8 mouse cellular contexts compared by ENCODE assay signal in the genomic region with DNA sequence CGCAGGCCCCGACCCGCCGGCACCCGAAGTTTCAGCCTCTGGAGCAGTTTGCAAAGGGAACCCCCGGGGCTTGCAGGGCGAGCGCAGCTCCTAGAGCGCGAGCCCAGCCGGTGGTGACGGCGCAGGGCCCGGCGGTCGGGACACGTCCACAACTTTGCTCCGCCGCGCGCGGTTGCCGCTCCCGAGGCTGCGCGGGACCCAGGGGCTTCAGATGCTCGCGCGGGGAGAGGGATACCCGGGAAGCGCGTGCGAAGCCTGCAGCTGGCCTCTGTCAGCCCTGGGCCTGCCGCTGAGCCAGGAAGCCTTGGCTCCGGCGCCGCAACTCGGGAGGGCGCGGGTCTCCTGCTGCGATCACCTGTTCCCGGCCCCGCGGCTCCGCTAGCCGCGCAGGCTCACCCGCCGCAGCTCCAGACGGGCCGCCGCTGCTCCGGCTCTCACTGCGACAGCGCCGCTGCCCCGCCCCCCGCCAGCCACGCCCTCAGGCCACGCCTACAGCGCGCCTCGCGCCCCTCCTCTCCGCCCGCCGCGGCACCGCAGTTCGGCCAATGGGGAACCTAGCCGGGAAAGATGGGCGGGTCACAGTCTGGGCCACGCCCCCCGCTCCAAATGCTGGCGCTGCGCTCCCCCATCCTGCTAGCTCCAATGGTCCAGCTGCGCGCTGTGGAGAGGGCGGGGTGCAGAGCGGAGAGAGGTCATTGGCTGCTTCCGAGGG. TPM values are rescaled to one million over a fixed set of nuclear protein-coding genes. Genes with fewer than 3 reads are reported as not detected.
DNase-seq lines count a peak whose midpoint lies in the region; ATAC-seq lines count a peak whose summit lies in the region.

A gene (minus strand): TSS at position 456 of the 712 bp plus-strand sequence.

- no peak within 1 kb of the TSS for H3K27ac ChIP-seq in lung, embryonic 16.5 days (ENCODE audit: low read length)

- peaks cover 13% of the 10 kb centered on the region; the same call in 1 of the 2 replicates for H3K27me3 ChIP-seq in lung, embryonic 16.5 days (ENCODE audit: control insufficient read depth, insufficient read depth, low read depth, low read length)

- peak; percentile 71 for DNase-seq in MEL-GATA-1-ER (ENCODE audit: extremely low read depth, low read depth)
- peak; percentile 99 for DNase-seq in cerebellum, adult 8-10 months
- DNase-seq in forelimb bud, embryonic 11.5 days (ENCODE audit: low read depth, low spot score): peak; percentile 98
- peak; percentile 94 for DNase-seq in layer of hippocampus, adult 9-10 months (ENCODE audit: low spot score)
- peak; percentile 96 for DNase-seq in ovary, postnatal 10 days (ENCODE audit: low spot score)
- peak; percentile 94 to 99 for DNase-seq in thymus, postnatal 10 days (ENCODE audit: low spot score in 2 of 2)

- under 1% methylated on average over 70 of the region's 81 CpGs for WGBS in lung, embryonic 16.5 days

- peak within 1 kb of the TSS; percentile 100 for H3K4me2 ChIP-seq in lung, embryonic 16.5 days (ENCODE audit: low read depth, low read length)

- H3K36me3 ChIP-seq in lung, embryonic 16.5 days (ENCODE audit: control insufficient read depth, insufficient read depth, low read length): no peaks in the 10 kb centered on the region

- H3K4me1 ChIP-seq in lung, embryonic 16.5 days (replicated peaks; ENCODE audit: control insufficient read depth, insufficient read depth, low read length): peaks cover 15% of the 10 kb centered on the region

- H3K9me3 ChIP-seq in lung, embryonic 16.5 days (ENCODE audit: control insufficient read depth, low read length): no peaks in the 10 kb centered on the region

- peak; percentile 88 to 90 for ATAC-seq in hematopoietic stem cell, adult 5-6 weeks (replicated peaks in 1 of 2; ENCODE audit: insufficient read depth in 1 of 2, low FRiP score in 2 of 2, low TSS enrichment in 1 of 2, low read depth in 1 of 2, poor library complexity in 2 of 2, severe bottlenecking in 2 of 2)
- ATAC-seq in lung, embryonic 16.5 days (ENCODE audit: low read depth): peak; percentile 98

- H3K9ac ChIP-seq in lung, embryonic 16.5 days (ENCODE audit: low read length): peak within 1 kb of the TSS; percentile 67

- peak within 1 kb of the TSS; percentile 68 for H3K4me3 ChIP-seq in lung, embryonic 16.5 days (ENCODE audit: low read length)

RNA-seq across cellular contexts. Expression of the gene that starts here (rescaled TPM):
- total RNA-seq in hematopoietic stem cell, adult 5-6 weeks (2017): 4.4 and 7.5 TPM in 2 replicates
- polyA plus RNA-seq in lung, embryonic 16.5 days (2015; fragmentation: Nextera tagmentation; extraction: Ambion mirVana): 1.9 and 2.1 TPM in 2 replicates
